Mouse (Mus musculus) heart, adult 11 months (tissue): ENCODE data around the gene Mageb16.

Experiments used
- DNase-seq: peaks from one replicate; pipeline ENCODE4 v3.0.0; 2022

Gene Mageb16

DNA sequence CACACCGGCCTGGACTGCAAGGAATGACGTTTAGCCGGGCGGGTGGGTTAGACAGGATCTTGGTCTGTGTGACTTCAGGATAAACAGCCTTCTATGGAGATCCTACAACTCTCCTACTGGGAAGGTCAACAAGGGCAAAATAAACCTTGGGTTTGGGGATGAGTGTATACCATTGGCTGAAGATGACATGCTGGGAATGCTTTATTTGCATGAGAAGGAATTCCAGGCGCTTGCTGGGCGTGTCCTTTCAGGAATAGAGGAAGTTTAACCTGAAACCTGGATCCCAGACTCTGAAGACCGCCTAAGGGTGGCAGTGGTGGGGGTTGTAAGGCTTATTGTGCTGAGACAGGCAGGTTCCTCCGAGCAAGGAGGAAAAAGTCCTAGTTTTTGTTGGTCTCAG is at the start of gene Mageb16:
TSS of gene Mageb16 (minus strand) at position 25 of the 400 bp plus-strand sequence.
- DNase-seq: no peak

DNA sequence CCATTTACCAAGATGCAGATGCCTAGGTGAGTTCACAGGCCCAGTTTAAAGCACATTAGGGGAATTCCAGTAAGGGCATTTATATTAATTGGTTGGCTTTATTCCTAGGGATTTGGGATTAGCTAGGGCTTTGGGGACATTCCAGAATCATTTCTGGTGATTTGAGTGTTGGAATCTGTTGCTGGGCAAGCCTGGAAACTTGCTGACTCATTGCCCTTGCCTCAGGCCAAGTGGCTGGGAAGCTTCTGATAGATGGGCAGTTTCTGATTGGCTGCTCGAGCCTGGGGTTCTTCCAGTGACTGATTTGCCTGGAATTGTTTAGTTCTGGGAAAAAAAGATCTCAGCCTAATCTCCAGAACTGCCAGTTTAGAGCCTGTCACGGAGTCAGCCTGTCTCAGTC is 20.1 kb downstream of the Mageb16 start:
- peak; percentile 95 for DNase-seq

DNA sequence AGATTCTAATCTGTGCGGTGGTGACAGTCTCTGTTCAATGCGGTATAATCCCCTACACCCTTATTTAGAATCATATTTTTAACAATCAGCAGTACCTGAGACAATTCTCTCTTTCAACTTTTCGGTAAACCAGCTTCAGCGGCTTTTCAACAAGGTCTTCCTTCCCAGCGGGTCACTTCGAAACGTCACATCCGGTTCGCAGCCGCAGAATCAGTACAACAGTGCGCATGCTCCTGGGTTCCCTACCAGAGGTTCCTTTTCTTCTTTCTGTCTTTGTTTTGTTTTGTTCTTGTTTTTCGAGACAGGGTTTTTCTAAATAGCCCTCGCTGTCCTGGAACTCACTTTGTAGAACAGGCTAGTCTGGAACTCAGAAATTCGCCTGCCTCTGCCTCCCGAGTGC is 35.8 kb downstream of the Mageb16 start:
- DNase-seq: no peak

DNA sequence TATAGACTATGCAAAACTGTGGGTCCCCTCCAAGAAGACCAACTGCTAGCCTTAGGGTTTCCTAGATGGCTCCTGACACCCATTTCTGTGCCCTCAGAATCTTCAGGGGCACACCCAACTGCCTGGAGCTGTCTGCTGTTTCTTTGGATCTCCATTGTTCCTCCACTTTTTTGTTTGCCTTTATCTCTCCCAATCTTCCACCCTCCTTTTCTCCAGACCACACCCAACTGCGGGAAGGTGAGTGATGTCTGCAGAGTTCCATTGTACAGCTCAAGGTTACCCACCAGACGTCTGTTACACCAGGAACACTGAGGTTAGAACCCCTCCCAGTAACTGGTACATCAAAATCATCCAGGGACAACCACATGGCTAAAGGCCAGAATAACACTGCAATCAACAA is 64.8 kb downstream of the Mageb16 start:
- no peak for DNase-seq
